Mouse (Mus musculus) 416B (cell line): Measurements from ENCODE around the gene Hnrnpa1.

Experiments used
- DNase-seq: peaks from one replicate; pipeline ENCODE4 v3.0.0; 2011; ENCODE audit warnings: low read depth

The Hnrnpa1 gene

DNA sequence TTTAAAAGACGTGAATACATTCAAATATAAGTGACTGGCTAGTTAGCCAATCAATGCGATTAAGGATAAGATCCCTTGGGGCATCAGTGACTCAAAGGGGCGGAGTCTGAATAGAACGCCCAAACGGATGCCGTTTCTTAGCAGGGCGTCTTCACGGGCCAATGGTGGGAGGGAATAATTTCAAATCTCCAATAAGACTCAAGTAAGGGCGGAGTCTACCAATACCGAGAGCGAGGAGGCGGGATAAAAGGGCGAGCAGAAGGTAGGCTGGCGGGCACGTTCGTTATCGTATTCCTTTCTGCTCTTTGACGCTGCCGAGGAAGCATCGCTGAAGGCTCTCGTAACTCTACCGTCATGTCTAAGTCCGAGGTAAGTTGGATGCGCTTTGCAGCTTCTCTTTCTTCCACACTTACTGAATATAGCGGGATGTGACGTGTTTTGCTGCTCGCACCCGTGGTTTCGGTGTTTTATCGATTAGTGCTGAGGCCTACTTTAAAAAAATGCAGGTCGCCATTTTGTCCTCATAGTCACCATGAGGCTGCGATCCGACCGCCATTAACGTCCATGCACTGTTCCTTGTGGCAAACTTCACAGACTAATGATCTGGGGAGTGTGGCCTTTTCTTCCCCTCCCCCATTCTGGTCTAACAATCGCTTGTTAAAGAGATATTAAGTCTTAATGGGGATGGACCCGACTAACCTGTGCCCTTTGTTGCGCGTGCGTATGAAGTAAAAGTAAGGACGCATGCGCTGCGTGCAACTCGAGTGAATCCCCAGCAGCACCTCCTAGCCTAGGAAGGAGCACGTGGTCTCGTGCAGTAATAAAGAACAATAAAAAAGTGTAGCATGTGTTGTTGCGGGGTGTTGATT lies at the start of gene Hnrnpa1:
Gene Hnrnpa1, plus strand, starts transcription at position 273 of the 869 bp plus-strand sequence.
- DNase-seq = peak; percentile 100

- peak; percentile 58 for DNase-seq
Measured at GRCm38 (mm10) chr15:103190531-103191462, 49.4 kb upstream of the Hnrnpa1 start.

DNA sequence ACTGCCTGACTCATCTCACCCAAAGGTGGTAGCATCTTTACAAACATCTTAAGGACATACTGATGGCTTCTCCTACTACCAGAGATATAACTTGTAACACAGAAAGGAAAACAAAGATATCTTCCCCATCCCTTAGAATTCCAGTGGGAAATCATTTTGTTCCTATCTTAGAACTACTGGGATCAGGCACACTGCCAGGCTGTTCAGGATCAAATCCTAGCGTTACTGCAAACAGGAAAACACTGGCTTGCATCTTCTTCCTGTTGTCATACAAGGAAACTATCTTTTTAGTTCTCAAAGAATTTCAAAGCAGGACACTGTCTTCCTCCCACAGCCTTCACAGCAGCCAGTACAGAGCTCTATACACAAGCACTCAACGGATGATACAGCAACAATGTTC lies 46.6 kb upstream of the Hnrnpa1 start:
- no peak for DNase-seq

- DNase-seq = no peak
Measured at GRCm38 (mm10) chr15:103196835-103197234, 43.4 kb upstream of the Hnrnpa1 start.

- DNase-seq = no peak
Measured at GRCm38 (mm10) chr15:103197785-103198184, 42.4 kb upstream of the Hnrnpa1 start.

GRCm38 (mm10) chr15:103202088-103202793 lies 38.0 kb upstream of the Hnrnpa1 start:
- DNase-seq = no peak

DNA sequence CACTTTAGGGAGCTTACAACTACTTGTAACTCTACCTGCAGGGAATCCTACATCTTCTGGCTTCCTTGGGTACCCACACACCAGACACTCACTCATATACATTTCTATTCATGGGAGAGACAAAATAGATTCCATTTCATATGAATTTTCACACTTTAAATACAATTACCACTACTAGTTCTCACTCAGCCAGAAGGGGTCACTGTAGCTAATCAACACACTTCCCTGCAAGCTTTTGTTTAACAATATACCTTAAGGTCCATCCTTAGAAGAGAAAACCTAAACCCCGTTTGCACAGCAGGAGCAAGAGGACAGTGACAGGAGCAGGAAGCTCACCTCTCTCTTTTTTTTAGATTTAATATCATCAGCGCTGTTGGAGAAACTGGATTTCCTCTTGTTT lies 35.1 kb upstream of the Hnrnpa1 start:
- peak; percentile 60 for DNase-seq

DNA sequence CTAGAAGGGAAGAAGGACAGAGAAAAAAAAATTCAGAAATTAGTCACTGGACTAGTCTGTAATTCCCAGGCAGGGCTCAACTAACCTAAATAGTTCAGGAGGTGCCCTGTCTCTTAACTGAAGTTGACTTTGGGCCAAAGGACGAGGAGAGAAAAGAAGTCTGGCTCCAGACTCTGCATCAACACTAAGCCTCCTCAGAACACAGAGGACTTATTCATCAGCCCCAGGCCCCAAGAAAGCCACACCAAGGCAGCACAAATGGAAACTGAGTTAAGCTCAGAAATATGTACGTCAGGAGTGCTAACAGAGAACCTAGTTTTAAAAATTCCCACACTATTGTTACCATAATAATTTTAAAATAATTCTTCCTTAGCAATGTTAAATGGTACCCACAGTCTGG lies 26.1 kb upstream of the Hnrnpa1 start:
- DNase-seq = no peak

- no peak for DNase-seq
Measured at GRCm38 (mm10) chr15:103214971-103215907, 25.0 kb upstream of the Hnrnpa1 start.

DNA sequence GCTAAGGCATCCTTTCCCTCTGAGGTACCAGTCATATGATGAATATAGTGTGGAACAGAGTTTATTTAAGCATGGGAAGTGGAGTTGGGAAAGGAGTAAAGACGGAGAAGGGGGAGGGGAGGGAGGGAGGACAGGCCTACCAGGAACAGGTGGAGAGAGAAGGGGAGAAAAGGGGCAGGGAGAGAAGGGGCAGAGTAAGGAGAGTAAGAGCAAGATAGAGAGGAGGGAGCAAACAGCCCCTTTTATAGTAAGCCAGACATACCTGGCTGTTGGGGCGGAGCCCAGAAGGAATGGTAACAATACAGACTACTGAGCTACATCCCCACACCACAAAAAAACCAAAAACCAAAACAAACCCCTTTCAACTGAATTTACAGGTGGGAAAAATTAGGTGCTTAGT lies 24.2 kb upstream of the Hnrnpa1 start:
- no peak for DNase-seq

GRCm38 (mm10) chr15:103220785-103221184 lies 19.4 kb upstream of the Hnrnpa1 start:
- peak; percentile 61 for DNase-seq

DNA sequence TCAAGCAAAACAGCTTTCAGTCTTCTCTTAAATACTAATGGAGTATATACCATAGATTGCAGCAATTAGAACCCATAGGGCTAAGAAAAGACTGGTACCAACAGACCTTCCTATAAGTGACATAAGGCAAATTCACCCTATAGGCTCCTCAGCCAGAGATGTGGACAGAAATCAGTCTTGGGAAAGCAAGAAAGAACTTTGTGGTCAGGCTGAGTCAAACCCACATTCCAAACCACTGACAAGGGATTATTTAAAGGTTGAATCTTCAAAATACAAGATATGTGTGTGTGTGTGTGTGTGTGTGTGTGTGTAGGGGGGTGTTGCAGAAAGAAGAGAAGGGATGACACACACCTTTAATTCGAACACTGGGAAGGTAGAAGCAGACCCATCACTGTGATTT lies 18.8 kb upstream of the Hnrnpa1 start:
- peak; percentile 79 for DNase-seq

DNA sequence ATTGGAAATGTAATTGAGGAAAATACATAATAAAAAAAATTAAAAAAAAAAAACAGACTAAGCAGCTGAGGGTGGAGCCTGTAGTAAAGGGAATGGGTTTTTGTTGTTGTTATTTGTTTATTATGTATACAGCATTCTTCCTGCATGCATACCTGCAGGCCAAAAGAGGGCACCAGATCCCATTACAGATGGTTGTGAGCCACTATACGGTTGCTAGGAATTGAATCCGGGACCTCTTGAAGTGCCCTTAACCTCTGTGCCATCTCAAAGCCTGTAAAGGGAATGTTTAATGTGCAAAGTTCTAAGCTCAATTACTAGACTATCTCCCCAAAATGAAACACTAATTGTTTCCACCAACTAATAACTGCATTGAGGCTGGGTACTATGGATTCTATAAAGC lies 16.1 kb upstream of the Hnrnpa1 start:
- no peak for DNase-seq

DNA sequence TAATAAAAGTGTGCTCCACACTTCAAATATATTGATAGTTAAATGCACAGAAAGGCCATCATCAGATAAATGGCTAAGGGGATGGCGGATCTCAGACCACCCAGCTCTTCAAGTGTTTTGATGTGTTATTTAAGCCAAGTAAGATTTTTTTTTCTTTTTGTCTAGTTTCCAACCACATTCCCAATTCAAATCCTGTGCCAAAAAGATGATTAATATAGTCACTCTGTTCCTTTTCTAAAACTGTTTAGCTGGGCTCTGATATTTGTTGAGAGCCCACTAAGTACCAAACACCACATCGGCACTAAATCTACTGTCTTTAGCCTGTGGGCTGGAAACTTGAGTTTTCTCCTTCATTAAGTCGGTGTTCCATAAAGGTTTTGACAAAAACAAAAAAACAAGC lies 13.2 kb upstream of the Hnrnpa1 start:
- no peak for DNase-seq

DNA sequence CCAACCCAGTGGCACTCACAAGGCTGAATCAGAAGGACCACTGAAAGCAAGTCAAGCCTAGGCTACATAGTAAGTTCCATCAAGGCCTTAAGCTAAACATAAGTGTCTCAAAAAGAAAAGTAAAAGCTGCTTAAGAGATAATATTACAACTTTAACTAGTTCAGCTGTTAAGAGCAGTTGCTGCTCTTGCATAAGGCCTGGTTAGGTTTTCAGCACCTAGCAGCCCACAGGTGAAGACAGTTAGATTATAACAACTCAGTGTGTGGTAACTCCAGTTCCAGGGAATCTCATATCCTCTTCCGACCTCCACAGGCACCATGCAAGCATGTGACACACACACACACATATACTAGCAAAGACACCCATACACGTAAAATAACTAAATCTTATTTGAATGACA lies 12.7 kb upstream of the Hnrnpa1 start:
- DNase-seq = no peak

- DNase-seq = no peak
Measured at GRCm38 (mm10) chr15:103228904-103229303, 11.3 kb upstream of the Hnrnpa1 start.

DNA sequence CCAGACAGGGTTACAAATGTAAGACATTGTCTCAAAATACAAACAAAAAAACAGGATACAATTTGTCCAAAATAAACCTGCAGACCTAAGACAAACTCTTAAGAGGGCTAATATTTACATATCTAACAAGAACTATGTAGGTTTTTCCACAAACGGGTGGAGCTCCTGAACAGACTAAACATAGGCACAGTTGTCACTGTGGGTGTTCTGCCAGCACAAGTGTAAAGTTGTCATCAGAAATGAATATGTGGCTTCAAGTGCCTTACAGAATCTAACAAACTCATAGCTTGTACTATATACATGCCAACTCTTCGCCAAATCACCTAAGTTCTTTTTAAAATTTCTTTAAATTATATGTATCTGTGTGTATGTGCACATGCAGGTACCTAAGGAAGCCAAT lies 7.1 kb upstream of the Hnrnpa1 start:
- no peak for DNase-seq

DNA sequence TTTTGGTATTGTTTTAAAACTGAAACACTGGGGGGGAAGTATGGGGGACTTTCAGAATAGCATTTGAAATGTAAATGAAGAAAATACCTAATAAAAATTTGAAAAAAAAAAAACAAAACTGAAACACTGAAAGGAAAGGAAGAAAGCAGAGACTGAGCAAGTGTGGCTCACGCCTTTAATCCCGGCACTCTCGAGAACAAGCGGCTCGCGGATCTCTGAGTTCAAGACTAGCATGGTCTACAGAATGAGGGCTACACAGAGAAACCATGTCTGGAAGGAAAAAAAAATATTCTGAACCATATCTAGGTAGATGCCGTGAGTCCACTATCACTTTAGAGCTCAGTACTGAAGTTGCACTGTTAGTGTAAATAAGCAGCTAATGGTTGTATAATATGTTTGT lies 2.9 kb upstream of the Hnrnpa1 start:
- DNase-seq = no peak

- DNase-seq = peak; percentile 99
Measured at GRCm38 (mm10) chr15:103239130-103239684, 1.0 kb upstream of the Hnrnpa1 start.

DNA sequence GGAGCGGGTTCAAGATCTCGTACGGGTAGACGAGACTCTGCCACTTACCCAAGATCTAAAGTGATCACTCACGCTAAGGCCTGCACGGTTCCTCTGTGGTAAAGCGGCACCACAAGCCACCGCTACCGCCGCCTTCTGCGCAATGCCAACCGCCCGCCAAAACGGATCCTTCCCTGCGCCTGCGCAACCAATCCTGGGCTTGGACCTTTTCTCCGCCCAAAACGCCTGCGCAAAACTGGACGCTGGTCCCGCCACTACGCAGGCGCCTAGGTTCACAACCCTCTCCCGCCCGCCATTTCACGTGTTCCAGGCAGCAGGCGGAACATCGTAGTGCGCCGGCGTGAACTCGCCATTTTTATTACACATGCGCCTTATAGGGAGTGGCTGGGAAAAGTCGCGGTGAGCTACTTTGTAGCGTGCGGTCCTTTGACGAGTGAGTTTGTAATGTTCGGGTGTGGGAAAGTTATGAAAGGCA lies 510 bp upstream of the Hnrnpa1 start, which contains the start of gene Cbx5:
Gene Cbx5, minus strand, starts transcription at position 132 of the 475 bp plus-strand sequence.
- DNase-seq = peak; percentile 99
